Comparison of ENCODE assay signal across 8 mouse cellular contexts in genomic region chr19:42518620-42519310, GRCm38 (mm10). TPM values are rescaled to one million over a fixed set of nuclear protein-coding genes. Genes with fewer than 3 reads are reported as not detected.
DNase-seq lines count a peak whose midpoint lies in the region; ATAC-seq lines count a peak whose summit lies in the region.

Gene R3hcc1l (plus strand): TSS chr19:42518759.

- no peaks in the 10 kb centered on the region for H3K9me3 ChIP-seq in hindbrain, embryonic 11.5 days (ENCODE audit: control insufficient read depth, low read length)

- peak within 1 kb of the TSS; percentile 13; the same call in 1 of the 2 replicates for H3K27ac ChIP-seq in hindbrain, embryonic 11.5 days (ENCODE audit: low read depth, low read length)

- H3K4me2 ChIP-seq in hindbrain, embryonic 11.5 days (replicated peaks; ENCODE audit: low read depth, low read length): peak within 1 kb of the TSS; percentile 67

- peaks cover 4% of the 10 kb centered on the region; the same call in 1 of the 2 replicates for H3K4me1 ChIP-seq in hindbrain, embryonic 11.5 days (replicated peaks; ENCODE audit: control insufficient read depth, insufficient read depth, low read length)

- peak; percentile 93 for ATAC-seq in frontal cortex, adult (ENCODE audit: low TSS enrichment)
- peak; percentile 96 for ATAC-seq in hindbrain, embryonic 11.5 days (ENCODE audit: low FRiP score)

- peak; percentile 91 for DNase-seq in MN1 (ENCODE audit: low spot score)
- DNase-seq in cerebellum, adult 9-10 months: peak; percentile 97
- DNase-seq in hindbrain, embryonic 11.5 days (ENCODE audit: low spot score): peak; percentile 98
- peak; percentile 98 to 99 for DNase-seq in layer of hippocampus, postnatal 10 days (ENCODE audit: low spot score in 2 of 2)
- peak; percentile 97 for DNase-seq in lung, postnatal 10 days
- DNase-seq in ovary, postnatal 36 days (ENCODE audit: low spot score): peak; percentile 97
- peak; percentile 97 for DNase-seq in thymus, postnatal 25 days

- H3K27me3 ChIP-seq in hindbrain, embryonic 11.5 days (ENCODE audit: control insufficient read depth, insufficient read depth, low read length): no peaks in the 10 kb centered on the region

- peak within 1 kb of the TSS; percentile 87 for H3K4me3 ChIP-seq in hindbrain, embryonic 11.5 days (ENCODE audit: low read depth, low read length)

- peak within 1 kb of the TSS; percentile 79 for H3K9ac ChIP-seq in hindbrain, embryonic 11.5 days (ENCODE audit: low read depth, low read length)

- WGBS in hindbrain, embryonic 11.5 days: 1% methylated on average over 57 of the region's 59 CpGs

- no peaks in the 10 kb centered on the region for H3K36me3 ChIP-seq in hindbrain, embryonic 11.5 days (ENCODE audit: control insufficient read depth, insufficient read depth, low read length)

RNA-seq across cellular contexts. Expression of gene R3hcc1l, which starts in this region (rescaled TPM):
- 23.4 and 24.7 TPM in 2 replicates for polyA plus RNA-seq in hindbrain, embryonic 11.5 days (2014; fragmentation: Nextera tagmentation; extraction: Ambion mirVana)
- 10 to 100 TPM; 16.2 to 16.4 TPM for total RNA-seq in layer of hippocampus, postnatal 10 days (2021)

Comparison
In these comparisons a context has a peak if more than half of its experiments do, and no peak if none do; other contexts are left out.
1. Peak in every context shown above with its lines: DNase-seq, ATAC-seq, H3K4me3 ChIP-seq and H3K27ac ChIP-seq.